Mouse (Mus musculus): ENCODE data around the gene Acaa1a.

DNA sequence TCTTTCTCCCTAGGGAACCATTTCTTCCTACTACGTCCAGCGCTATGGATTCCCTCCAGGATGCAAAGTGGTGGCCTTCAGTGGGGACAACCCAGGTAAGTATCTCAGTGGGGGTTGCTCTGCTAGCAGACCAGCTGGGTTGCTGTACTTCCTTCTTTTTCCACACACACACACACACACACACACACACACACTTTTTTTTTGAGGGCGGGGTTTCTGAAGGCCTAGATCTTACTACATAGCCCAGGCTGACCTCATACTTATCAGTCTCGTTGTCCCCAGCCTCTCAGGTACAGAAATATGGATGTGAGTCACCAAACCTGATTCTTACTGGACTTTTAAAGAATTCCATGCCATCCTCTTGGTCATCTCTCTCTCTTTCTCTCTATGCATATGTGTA is 38.8 kb downstream of the Acaa1a start:
- TF ChIP-seq POLR2A (IDR thresholded peaks at IDR 0.05; ENCODE audit: borderline replicate concordance, extremely low read depth, insufficient read depth, insufficient read length, poor library complexity, severe bottlenecking), result no peak
- no peak for TF ChIP-seq CTCF (IDR thresholded peaks at IDR 0.05; ENCODE audit: borderline replicate concordance, extremely low read depth, insufficient read depth, insufficient read length)

Measured in brain, embryonic 14.5 days (tissue).